Mouse (Mus musculus): ENCODE data around the gene Pcca.
A peak's percentile ranks its signal among the peaks of the same experiment; 100 is the strongest.

Gene Pcca

GRCm38 (mm10) chr14:122534017-122534924 lies at the start of gene Pcca:
Gene Pcca, plus strand, starts transcription at chr14:122534324.
- peak; percentile 97 for DNase-seq (ENCODE audit: low read depth, low spot score)

DNA sequence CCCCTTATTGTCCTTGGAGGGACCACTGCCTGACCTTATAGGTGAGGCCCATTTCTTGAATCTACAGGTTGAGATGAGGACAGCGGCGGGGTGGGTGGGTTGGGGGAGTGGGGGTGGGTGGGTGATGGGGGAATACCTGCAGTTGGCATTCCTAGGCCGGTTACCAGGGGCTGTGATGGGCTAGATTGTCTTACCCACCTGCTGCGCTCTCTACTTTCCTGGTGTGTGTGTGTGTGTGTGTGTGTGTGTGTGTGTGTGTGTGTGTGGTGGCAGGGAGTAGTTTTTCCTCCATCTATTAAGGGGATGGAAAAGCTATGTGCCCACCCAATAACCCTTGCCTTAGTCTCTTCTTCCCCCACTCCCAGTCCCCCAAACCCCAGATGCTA lies 49.7 kb upstream of the Pcca start:
- no peak for DNase-seq (ENCODE audit: low read depth, low spot score)

DNA sequence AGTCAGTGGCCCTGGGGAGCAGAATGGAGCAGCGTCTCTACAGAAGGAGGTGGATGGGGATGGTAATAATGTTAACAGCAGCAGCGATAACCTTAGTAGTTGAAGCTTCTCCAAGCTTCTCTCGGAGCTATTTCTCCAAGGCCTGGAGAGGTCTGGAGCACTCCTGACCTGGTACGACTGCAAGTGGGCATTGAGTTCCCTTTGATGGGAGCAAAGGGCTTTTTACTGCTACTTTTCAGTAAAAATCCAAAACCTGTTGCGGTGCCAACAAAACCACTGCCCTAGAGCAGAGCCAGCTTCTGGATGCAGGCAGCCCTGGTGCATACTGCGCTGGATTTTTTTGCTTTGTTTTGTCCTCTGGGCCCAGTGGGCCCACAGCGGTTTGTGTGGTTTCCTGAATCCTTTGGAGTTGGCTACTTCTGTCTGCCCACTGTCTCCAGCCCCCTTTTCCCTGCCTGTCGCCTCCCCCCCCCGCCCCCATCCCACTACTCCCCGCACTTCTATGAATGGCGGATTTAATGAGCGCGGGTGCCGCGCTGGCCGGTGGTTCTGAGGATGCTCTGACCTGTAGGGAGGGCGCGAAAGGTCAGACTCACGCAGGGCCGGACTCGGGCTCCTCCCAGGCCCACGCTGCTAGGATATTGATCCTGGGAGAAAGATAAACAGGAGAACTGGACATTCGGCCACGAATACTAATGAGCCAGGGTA lies 49.1 kb upstream of the Pcca start:
- no peak for DNase-seq (ENCODE audit: low read depth, low spot score)

DNA sequence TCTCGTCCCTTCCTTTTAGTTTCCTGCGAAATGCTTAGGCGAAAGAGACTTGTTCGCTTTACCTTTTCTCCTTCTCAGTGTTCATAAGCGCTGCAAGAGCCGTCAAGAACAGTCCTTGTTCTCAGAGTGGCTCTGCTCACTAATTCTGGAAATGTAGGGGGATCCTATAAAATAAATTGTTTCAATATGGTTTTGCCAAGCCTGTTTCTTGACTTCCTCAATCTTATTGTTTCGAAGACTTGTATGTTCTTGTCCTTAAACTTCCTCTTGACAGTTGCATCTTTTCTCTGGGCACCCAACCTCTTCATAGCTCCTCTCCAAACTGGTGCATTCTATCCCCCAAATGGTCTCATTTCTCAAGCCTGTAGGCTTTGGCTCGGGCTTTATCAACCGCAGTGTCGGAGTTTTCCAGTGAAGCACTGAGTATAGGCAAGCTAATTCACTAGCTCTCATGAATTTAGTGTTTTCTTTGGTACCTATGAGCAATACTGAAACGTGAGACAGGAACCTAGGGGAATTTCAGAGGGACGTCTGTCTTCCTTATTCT lies 48.4 kb upstream of the Pcca start:
- no peak for DNase-seq (ENCODE audit: low read depth, low spot score)

- no peak for DNase-seq (ENCODE audit: low read depth, low spot score)
These were observed 47.5 kb upstream of the Pcca start for GRCm38 (mm10) chr14:122486611-122487010.

GRCm38 (mm10) chr14:122487366-122487765 lies 46.8 kb upstream of the Pcca start:
- no peak for DNase-seq (ENCODE audit: low read depth, low spot score)

GRCm38 (mm10) chr14:122489041-122489440 lies 45.1 kb upstream of the Pcca start:
- no peak for DNase-seq (ENCODE audit: low read depth, low spot score)

- no peak for DNase-seq (ENCODE audit: low read depth, low spot score)
These were observed 44.3 kb upstream of the Pcca start for GRCm38 (mm10) chr14:122489686-122490414.

DNA sequence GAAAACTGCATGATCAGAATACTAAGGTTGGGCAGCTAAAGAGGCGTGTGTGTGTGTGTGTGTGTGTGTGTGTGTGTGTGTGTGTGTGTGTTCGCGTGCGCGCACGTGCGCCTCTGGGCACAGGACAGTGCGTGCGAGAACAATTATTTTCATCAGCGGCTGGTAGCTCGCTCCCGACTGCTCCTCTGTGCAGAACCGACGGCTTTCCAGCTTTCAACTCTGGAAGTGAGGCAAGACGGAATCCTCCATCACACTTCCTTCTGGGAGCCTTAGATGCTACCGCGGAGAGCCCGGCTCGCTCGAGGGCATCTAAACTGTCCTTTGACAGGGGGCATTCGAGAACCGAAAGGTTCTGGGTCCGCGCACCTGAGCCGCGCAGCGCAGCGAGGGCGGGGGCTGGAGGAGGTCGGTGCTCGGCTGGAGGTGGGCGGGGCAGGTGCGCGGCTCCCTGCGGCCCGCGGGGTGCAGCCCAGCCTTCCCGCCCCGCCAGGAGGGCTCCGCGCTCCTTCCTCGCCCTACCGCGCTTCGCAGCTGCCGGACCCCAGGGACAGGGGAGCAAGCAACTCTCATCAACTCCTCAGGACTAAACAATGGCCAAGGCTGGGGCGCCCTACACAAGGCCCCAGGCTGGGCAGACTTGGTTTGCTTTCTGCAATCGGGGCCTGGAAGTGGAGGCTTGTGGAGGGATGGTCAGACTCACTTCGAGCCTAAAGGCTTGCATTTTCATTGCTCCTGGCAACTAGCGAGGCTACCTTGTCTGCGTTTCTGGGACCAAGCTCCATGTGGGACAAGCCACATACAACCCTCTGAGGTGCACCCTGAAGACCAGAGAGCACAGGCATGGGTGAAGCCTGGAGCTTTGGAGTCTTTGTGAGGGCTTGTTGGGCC lies 43.4 kb upstream of the Pcca start, which contains the start of gene Gm10837:
Gene Gm10837 (plus strand): TSS at position 146 of the 888 bp plus-strand sequence.
- DNase-seq (ENCODE audit: low read depth, low spot score), result no peak

DNA sequence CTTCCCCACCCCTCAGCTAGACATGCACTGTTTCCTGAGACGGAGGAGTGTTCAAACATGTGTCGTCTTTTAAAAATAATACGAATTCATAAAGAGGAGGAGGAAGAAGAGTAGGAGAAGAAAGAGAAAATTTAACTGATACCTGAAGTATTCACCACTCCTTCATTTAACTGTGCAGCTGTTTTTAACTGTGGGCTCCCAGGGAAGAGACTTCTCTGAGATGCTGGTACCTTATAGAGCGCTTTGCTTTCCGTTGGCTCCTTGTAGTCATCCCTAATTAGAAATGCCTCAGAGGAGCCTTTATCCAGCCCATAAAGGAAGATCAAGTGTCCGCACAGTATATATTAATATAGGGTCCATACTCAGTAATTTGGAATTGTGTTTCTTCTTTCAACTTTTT lies 42.6 kb upstream of the Pcca start:
- DNase-seq (ENCODE audit: low read depth, low spot score), result no peak

- no peak for DNase-seq (ENCODE audit: low read depth, low spot score)
These were observed 42.1 kb upstream of the Pcca start for GRCm38 (mm10) chr14:122492015-122492414.

- DNase-seq (ENCODE audit: low read depth, low spot score), result no peak
These were observed 25.1 kb upstream of the Pcca start for GRCm38 (mm10) chr14:122509058-122509457.

DNA sequence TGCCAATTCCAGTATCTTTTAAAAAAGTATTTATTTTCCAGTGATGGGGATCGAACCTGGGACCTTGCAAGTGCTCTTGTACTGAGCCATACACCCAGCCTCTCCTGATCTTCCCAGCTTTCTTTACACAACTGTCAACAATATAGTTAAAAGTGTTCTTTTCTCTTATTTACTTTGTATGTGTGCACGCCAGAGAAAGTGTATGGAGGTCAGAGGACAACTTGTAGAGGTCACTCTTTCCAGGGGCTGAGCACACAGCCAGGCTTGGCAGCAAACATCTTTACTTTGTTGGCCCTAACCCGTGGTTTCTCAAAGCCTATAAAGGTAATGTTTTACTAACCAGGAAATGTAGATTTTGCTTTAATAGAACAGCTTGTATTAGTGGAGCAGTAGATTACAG lies 22.6 kb upstream of the Pcca start:
- no peak for DNase-seq (ENCODE audit: low read depth, low spot score)

GRCm38 (mm10) chr14:122513511-122514036 lies 20.6 kb upstream of the Pcca start:
- DNase-seq (ENCODE audit: low read depth, low spot score), result no peak

- no peak for DNase-seq (ENCODE audit: low read depth, low spot score)
These were observed 5.6 kb upstream of the Pcca start for GRCm38 (mm10) chr14:122528475-122528874.

DNA sequence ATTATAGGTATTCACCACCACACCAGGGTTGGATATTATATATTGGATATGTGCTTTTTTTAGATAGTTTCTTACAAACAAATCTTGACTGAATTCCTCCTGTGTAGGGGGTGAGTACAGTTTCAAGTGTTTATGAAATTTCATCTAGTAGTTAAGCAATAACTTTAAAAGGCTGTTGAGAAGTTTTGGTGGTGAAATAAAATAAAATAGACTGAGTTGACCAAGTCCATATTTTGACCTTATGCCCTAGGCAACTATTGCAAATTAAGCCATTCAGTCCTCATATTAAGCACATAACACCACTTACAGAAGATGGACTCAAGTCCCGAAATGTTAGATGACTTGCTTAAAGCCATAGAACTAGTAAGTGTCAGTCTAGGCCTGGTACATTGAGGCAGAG lies 1.9 kb downstream of the Pcca start:
- DNase-seq (ENCODE audit: low read depth, low spot score), result no peak

GRCm38 (mm10) chr14:122548421-122548820 lies 14.3 kb downstream of the Pcca start:
- DNase-seq (ENCODE audit: low read depth, low spot score), result no peak

DNA sequence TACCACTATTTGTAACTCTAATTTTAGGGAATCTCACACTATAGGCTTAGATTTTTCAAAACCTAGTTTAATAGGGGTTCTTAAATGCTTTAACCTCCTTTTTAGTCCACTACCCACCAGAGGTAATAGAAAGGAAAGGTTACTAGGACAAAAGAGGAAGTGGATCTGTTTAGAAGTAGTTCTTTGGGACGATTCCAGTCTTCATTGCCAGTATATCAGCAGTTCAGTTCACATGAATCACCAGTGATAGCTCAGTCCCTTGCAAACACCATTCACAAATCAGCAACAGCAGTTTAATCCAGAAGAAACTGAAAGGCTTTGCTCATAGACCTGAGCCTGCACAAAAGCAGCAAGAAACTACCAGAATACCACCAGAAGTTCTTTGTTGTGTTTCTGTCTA lies 14.8 kb downstream of the Pcca start:
- DNase-seq (ENCODE audit: low read depth, low spot score), result no peak

DNA sequence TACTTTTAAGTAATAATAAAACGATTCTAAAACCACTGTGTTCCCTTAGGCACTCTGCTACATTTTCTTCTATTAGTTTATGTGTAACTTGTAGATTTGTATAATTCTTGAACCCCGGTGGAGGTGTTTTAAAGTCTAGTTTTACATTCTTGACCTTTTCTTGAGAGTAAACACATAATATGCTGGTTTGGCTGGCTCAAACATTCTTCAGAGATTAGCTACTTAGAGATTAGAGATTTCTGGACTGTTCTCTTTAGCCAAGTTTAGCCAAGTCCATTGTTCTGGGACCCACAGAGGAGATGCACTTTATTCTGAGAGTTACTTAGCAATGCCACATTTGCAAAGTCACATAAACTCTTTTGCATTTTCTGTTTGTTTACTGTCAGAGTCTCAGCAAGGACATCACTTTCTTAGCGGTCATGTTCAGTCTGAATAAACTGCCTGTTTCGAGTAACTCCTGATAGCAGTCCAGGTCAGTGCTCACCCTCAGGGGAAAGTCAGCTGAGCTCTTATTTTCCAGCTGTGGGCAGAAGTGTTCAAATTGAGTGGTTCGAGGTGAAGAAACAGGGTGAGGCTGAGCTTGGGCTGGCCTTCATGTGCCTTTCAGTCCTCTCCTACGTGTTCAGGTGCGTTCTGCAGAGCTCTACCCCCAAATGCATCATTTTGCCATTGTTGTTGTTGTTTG lies 18.8 kb downstream of the Pcca start:
- DNase-seq (ENCODE audit: low read depth, low spot score), result no peak

DNA sequence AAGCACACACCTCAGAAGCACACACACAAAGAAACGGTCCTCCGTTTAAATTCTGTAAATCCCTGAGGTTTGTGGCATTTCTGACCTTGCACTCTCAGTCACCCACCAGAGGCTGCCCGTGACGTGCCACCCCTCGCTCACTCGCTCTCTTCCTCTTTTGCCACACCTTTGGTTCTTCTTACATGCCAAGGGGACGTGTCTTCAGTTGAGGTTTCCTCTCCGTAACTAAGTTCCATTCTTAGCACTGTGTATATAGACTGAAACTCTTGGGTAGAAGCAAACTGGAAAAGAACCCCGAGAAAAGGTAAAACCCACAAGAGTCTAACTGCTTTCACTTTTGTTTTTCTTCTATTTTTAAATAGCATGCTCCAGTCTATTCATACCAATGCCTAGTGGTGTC lies 23.2 kb downstream of the Pcca start:
- DNase-seq (ENCODE audit: low read depth, low spot score), result no peak

All from embryo, embryonic 11.5 days (tissue).